Mouse (Mus musculus): ENCODE measurements around the gene Med22.

DNA sequence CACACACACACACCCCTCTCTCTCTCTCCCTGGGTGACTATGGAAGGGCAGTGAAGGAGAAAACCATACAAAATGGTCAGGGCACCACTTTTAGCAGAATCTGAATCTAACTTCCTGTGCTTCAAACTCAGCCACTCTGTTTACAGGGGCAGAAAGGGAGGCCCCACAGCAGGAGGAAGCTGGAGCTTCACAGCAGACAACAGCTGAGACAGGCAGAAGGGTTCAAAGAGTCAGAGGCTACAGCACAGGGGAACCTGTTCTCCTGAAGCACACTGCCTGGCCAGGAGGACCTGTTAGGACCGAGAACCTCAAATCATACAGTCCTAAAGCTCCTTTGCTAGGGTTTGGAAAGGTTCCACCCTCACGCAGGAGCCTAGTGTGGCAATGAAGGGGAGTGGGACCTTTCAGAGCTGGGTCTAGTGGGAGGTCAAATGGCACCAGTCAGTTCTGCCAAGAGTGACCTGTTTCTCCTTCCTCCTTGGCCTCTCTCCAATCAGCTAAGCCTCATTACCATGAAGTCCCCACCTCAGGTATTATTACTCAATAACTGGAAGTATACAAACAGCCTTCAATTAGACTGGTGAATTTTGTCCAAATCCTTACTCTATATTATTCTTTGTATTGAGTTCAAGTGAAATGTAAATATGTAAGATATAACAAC lies 44.4 kb upstream of the Med22 start:
- TF ChIP-seq CTCF (IDR thresholded peaks at IDR 0.05; ENCODE audit: low read depth, low read length): no peak
- TF ChIP-seq POLR2A (IDR thresholded peaks at IDR 0.05; ENCODE audit: borderline replicate concordance, low read depth, low read length): no peak
